Mouse (Mus musculus) G1E (cell line): Measurements from ENCODE around the gene Stat5b.

ENCODE experiments used
- CTCF ChIP-seq: IDR thresholded peaks from 2 replicates; pipeline ENCODE4 v1.5.1; 2012; ENCODE audit warnings: low read depth, low read length, inconsistent platforms, mixed read lengths
- GATA1 ChIP-seq: IDR thresholded peaks from 2 replicates; pipeline ENCODE4 v1.6.1; 2012; ENCODE audit warnings: borderline replicate concordance, low read length, inconsistent platforms, mixed read lengths
- TAL1 ChIP-seq: conservative IDR thresholded peaks from 2 replicates; pipeline ENCODE4 v1.6.1; 2012; ENCODE audit warnings: low read depth, low read length, inconsistent platforms, mixed read lengths

DNA sequence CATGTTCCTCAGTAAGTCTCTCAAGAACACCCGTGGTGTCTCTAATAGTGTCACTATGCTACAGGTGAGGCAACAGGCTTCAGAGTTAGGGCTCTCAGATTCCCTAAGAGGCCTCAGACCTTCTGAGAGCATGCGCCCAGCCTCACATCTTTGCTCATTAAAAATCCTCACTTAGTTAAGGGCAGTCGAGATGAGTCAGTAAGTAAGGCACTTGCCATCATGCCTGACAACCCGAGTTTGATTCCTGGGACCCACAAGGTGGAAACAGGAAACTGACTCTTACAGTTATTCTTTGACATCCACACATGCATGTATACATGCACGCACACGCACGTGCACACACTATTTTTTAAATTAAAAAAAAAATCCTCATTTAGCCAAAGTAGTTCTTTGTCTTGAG is 26.0 kb downstream of the Stat5b start:
- TF ChIP-seq GATA1 (no peak), TAL1 (no peak), CTCF (no peak)
